Mouse (Mus musculus): ENCODE measurements around the gene Desi1.

GRCm38 (mm10) chr15:81987646-81988045 is 46.0 kb downstream of the Desi1 start, which contains the start of gene Xrcc6:
- TF ChIP-seq POLR2A (IDR thresholded peaks at IDR 0.05; ENCODE audit: borderline replicate concordance, low read depth, low read length) (no peak), CTCF (IDR thresholded peaks at IDR 0.05; ENCODE audit: low read depth, low read length) (no peak)

All from bone marrow macrophage, adult 2 months (primary cell).